Mouse (Mus musculus) left cerebral cortex, postnatal 4 days (tissue): ENCODE measurements at regions not wholly inside any gene's neighbourhood (a gene's known extent, or its start where the extent isn't known, plus 50 kb on each side); places are given as distances from the start of the nearest gene placed in this dataset.
"Not testable (repeated sequence)": the region's sequence is repeated elsewhere in the genome, so short reads cannot be mapped to it uniquely, and the experiment has no call there.

Experiments used
- DNase-seq: peaks from one replicate; pipeline ENCODE4 v3.0.0-alpha.2; 2022
- intact Hi-C: fragments of 180-260 bp; cut with DNase I; formaldehyde crosslinking; loops from one replicate; pipeline ENCODE4 v1.15.1; 2025

DNA sequence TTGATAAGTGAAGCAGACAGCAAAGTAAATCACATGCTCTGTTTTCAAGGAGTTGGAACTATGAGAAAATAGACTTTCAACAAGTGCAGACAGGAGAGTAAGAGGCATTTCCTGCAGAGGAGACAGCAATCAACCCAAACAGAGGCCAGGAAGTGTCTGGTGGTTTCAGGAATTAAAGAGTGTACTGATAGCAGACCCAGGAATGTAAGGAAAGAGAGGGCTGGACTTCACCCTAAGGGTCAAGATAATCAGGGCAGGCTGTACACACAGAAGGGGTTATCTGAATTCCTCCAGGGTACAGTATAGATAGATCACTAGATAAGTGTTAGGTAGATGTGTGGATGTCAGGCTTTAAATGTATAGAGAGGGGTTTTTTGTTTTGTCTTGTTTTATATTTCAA lies 123.6 kb upstream of the Emcn start:
- DNase-seq = no peak
- intact Hi-C loops = no loop called here

DNA sequence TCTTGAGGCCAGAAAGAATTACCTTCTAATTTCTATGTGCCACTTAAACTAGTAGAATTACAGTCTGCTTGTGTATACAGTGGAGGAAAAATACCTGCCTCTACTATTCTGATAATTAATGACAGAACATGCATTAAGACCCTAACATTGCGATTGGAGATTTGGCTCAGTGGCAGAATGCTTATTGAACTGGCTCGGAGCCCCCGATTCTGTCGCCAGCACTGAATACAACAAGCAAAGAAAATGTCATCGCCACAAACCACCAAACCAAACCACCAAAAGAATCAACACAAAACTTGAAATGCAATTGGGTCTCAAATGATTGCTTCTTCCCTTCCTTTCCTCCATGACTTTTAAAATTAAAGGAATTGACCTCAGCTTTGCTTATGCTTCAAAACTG lies 122.9 kb upstream of the Emcn start:
- peak; percentile 22 for DNase-seq
- intact Hi-C loops = no loop called here

DNA sequence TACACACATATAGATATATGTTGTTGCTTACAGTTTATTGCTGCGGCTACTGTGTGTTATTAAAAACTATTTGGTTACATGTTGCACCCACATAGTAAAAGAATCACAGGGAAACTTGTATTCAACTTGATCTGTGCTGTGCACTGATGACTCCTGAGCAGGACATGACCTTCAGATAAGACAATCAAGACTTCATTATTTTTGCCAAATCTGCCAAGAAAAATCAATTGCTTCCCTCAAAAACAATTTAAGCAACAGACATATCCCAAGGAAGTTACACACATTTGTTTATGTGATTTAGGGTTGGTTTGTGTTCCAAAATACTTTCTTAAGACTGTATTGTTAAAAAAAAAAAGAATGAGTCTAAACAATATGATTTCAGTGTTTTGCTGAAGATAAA lies 114.7 kb upstream of the Emcn start:
- intact Hi-C loops = no loop called here
- DNase-seq = no peak

DNA sequence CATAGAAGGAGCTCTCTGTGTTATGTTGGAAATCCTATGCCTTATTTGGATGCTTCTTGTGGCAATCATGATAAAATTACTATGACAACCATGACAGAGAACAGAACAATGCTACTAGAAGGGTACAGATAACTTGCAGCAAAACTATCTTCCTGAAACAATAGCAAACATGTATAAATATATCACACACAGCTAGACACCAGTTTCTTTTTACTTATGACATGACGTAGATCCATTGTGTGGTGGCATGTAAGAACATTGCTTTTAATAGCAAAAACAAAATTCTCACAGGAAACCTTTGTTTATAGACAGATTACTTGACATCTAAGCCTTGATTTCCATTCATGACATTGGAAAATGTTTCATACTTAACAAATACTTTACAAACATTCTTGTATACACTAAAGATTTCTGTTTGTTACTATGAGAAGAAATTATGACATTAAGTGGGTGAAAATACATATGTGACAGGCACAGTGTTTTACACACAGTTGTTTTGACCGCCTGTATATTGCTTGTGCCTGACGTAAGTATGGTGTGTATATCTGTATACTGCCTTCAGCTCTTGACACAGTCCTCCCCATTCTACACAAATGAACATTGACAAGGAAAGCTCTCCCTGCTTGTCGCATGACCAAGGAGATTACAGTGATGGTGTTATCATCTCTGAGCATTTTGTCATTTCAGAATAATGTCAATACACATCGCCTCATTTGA lies 113.6 kb upstream of the Emcn start:
- intact Hi-C loops = no loop called here
- no peak for DNase-seq

DNA sequence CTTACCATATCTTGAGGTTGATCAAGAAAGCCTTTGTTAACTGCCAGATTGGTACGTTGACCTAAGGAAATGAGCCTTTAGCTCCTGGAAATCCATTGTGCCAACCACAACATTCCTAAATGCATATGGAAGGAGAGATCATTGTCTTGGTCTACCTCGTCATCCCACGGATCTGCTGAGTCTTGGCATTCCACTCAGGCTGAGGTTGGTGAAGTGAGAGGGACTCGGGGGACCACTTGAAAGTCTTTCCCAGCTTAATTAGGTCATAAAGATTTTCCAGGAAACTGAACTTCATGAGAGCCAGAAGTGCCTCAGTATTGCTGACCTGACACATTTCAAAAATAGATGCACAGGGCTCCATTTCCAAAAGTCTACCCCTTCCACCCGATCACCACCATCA lies 112.5 kb upstream of the Emcn start:
- intact Hi-C loops = no loop called here
- DNase-seq = no peak

DNA sequence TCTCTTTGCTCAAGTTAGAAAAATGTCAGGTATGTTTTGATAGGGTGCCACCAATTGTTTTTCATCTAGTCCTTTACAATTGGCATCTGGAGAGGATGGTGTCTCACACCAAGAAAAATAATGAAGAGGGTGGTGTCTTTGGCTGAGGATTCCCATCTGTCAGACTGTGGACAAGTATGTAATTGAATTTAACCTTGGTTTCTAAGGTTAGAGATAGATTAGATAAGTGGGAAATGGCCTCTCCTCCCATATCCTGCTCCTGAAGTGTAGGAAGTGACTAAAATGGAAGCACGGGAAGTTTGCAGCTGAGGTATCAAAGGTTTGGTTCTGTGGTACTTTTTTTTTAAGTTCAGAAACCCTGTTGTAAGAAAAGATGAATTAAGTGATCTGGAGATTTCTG lies 98.0 kb upstream of the Emcn start:
- no peak for DNase-seq
- intact Hi-C loops = no loop called here

DNA sequence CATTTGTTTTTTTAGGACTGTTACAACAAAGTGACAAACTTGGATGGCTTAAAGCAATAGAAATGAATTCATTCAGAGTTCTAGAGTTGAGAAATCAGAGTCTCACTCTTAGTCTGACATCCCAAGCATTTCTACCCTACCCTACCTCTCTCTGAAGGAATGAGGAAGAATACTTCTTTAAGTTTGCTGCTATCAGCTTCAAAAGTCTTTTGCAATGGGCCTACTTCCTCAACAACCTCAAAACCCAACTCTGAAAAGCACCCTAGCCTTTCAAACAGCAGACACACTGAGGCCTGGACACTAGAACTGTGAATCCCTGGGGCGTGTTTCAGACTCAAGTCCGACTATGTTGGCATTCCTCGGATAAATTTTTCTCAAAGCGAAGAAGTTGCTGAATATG lies 77.0 kb upstream of the Emcn start:
- DNase-seq = no peak
- intact Hi-C loops = no loop called here

DNA sequence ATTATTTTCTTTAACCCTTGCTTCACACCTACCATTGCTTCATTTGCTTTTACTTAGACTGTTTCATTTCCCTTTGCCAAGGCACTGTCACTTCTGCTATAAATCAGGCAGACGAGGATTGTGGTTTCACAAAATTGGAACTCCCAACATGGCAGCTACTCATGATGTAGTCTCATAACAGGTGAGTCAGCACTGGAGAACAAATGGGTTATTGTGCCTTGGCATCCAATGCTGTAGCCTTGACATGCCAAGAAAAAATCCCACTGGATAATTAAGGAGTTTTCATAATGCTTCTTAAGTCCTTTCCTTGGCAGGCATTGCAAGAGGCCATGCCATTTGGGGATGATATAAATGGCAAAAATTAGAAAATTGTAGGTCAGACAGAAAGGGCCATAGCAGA lies 73.1 kb upstream of the Emcn start:
- intact Hi-C loops = no loop called here

DNA sequence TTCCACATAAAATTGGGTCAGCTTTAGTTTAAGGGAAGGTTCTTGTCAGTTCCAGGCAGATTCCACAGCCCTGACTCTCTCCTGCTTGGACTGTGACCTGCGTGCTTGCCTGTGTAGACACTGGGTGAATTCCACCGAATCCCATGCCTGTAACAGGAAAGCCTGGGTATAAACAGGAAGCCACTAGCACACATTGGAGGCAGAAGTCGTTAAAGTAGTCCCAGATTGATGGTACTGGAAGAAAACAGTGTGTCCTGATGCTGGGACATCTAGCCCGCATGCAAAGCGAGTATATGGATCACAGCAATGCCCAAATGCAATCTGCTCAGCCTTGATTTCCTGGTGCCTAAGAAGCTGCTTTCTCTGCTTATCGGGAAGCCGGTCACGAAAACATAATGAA lies 65.4 kb upstream of the Emcn start:
- no peak for DNase-seq
- intact Hi-C loops = no loop called here

More for the DNA sequence above, 73.1 kb upstream of the Emcn start:
- peak; percentile 5 for DNase-seq

DNA sequence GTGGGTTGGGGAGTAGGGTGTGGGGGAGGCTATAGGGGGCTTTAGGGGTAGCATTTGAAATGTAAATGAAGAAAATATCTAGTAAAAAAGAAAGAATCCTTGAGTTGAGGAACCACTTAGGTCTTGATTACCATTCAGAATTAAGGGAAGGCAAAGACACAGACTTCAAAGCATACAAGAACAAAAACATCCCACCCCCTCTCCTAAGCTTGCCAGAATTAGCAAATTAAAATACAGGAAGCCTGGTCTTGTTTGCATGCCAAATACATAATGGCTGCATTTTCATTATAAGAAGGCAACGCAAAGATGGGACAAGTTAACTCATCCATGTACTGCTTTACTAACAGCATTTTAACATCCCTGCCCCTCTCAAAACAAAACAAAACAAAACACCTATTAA lies 61.6 kb upstream of the Emcn start:
- no peak for DNase-seq
- intact Hi-C loops = no loop called here

DNA sequence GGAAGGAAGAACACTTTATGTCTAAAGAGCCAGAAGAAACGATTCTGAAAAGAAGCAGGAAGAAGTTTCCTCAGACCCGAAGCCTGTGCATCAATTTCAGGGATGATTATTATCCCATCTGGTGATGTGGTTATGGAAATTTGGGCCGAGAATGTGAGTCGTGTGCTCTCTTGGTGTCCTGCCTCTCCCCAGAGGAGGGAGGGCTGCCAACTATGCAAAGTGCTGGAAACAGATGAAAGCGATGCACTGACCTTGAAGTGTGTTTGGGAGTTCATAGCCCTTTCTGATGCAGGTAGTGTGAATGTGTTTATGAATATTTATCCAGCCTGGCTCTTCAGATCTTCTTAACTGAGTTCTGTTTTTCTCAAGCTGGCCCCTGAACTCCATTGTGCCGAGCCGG lies 59.8 kb upstream of the Emcn start:
- peak; percentile 47 for DNase-seq
- intact Hi-C loops = no loop called here

DNA sequence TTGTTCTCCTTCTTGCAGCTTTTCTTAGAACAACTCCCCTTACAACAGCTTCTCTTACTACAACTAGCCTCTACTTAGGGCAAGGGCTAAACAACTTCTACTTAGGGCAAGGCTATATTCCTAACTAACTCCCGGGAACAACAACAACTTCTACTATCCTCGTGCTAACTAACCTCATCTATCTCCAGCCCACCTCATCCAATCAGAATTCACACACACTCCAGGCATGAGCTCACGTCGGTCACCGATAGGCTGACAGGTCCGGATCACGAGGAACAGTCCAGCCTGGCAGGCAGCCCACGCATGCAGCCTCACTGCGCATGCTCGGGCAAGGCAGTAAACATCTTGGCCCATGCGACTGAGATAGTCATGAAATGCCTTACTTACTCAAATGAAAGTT lies 53.3 kb upstream of the Emcn start:
- DNase-seq, intact Hi-C loops: not testable (repeated sequence)

DNA sequence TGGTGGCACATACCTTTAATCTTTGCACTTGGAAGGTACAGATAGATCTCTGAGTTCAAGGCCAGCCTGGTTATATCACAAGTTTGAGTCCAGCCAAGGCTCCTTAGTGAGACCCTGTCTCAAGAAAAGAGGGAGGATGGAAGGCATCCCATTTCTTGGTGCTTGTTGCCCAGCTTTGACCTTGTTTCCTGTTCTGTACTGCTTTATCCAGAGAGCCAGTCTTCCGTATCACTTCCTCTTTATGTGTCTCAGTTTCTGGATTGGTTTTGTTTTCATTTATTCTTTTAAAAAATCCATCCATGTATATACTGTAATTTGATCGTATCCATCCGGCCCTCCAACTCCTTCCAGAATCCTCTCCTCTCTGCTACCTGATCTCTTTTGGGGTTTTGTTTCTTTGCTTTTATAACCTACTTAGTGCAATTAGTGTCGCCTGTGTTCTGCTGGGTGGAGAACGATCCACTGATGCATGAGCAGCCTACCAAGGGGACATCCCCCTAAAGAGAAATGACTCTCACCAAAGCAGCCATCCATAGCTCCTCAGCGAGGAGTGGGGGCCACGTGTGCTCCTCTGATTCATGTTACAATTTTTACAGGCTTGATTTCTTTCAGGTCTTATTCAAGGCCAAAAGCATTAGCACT lies 52.4 kb upstream of the Emcn start:
- DNase-seq = no peak
- intact Hi-C loops = no loop called here

DNA sequence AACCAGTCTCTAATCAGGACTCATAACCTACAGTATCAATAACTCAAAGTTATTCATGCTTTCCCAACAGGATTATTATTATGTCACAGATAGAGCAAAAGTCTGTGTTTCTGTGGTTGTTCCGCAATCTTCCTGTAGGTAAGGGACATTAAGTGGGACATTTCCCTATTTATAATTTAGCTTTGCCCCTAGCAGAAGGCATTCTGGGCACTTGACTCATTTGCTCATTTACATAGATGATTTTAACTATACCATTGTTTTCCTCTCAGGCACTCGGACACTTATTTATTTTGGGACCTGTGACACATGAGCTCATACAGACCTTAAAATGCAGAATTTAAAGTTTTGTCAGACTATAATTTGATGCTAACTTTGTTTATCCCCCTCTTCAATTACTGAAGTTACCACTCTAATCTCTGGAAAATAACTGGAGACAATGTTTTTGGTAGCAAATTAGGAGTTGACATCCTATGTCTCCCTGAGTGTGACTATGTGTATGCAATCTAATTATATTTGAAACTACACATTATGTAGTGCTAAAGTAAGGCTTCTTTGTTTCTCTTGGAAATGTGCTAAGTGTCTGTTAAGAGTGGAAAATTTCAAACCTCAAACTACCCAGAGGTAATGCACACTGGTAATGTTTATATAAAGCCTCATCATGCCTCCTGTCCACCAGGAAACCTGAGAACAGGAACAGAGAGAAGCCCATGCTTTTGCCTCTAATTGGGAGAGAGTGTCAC lies 51.8 kb upstream of the Emcn start:
- no peak for DNase-seq
- intact Hi-C loops = no loop called here

DNA sequence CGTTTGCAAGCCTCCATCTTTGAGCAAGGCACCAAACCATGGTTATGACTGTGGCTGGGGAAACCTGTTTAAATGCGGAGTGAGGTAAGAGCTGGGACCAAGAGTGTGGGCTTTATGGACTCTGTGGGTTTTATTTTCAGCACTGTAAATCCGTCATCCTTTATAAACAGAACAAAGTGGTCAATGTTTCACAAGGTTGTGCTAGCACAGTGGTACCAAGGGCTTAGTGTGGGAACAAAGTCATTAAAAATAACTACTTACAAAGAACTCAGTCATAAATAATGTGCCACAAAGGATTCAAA lies 51.2 kb upstream of the Emcn start:
- intact Hi-C loops = no loop called here
- no peak for DNase-seq
